Mouse (Mus musculus): ENCODE data around the gene BC004004.
"Not testable (repeated sequence)": the region's sequence is repeated elsewhere in the genome, so short reads cannot be mapped to it uniquely, and the experiment has no call there.

Gene BC004004

DNA sequence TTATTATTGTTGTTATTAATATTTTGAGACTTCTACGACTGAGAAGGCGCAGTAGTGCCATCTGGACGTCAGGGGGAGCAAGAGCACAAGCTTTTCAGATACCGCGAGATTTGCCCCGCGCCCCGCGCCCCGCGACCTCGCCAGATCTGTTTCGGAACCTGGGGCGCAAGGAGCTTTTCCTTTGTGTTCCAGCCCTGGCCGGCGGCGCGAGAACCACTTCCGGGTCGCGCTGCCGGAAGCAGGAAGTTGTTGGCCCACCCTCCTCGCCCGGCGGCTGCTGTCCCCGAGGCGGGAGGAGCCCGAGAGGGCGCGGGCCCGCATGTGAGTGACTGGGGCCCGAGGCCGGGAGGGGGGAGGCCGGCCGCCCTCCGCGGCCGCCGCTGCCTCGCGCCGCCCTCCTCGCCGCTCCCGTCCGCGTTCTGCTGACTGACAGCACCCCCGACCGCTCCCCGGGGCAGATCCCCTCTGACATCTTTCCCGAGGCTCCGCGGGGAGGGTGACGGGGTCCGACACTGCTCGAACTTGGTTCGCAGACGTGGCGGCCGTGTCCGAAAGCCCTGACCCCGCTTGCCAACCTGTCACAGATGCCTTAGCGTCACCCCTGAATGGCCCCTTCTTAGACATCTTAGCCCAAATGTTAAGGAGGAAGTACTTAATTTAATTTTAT, at the start of gene BC004004:
BC004004 (plus strand) TSS at position 107 of the 667 bp plus-strand sequence.
- peak; percentile 92 to 95 for DNase-seq

DNA sequence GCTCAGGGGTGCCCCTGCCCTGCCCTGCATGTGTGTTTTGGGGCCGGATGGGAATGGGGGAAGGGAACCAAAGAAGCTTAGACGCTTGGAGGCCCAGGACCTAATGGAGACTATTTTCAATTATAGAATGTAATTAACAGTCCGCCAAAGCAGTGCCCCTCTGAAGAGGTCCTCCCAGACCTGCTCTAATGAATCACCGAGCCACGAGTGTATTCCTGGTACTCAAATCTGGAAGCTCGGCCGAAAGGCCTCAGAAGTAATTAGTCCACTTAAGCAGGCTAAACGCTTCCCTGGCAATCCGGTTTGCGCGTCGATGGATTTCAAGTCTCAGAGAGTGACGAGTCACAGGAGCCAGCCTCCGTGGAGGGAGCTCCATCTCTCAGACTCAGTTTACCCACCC, 48.0 kb upstream of the BC004004 start:
- no peak for DNase-seq

DNA sequence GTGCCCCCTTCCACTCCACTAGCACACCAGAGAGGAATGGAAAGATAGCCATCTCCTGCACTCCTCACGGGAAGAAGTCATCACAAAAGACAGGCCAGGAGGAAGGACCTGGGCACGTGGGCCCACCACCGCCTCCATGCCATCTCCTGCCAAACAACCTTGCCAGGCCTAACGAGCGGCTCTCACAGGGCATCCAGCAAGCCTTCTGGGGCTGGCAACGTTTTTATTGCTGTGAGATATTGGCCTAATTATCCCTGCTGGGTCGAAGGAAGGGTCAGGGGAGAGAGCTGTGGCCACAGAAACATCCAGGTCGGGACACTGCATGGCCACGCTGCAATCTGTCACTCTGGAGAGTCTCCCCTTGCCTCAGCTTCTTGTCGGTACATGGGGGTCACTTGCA, 37.5 kb upstream of the BC004004 start:
- no peak for DNase-seq

DNA sequence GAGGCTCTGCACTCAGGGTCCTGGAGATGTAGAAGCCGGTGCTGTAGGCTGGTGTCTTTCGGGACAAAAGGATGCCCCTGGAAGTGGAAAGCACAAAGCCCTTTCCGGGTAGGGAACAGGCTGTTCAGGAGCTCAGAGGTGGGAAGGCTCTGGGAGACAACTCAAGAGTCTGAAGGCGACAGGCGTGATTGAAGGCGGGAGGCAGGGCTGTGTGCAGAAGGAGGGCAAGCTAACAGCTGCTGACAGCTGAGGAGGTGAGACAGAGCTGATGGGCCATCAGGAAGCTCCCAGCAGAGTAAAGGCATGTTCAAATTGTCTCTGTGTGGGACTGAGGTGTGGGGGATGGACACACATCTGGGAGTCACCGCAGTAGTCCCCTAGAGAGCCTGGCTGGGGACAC, 32.5 kb upstream of the BC004004 start:
- DNase-seq = no peak

DNA sequence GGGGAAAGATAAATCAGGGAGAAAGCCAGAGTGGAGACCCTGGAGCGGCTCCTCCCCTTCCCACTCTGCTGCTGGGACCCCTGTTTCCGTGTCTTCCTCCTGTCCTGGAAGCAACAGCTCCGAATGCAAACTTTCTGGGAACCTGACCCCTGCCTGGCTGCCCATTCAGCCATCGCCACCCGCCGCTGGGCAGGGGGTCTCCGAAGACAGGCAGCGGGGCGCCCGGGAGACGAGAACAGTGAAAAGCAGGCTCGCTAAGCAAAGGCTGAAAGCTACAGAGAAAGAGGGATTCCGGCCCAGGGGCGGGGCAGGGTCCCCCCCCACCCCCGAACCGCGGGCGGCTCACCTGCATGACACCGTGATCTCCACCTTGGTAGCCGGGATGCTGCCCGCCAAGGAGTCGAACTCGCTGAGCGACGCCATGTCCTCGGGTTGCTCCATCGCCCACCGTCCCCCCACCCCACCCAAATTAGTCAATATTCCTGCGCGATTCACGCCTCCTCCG, 31.3 kb upstream of the BC004004 start:
- no peak for DNase-seq

DNA sequence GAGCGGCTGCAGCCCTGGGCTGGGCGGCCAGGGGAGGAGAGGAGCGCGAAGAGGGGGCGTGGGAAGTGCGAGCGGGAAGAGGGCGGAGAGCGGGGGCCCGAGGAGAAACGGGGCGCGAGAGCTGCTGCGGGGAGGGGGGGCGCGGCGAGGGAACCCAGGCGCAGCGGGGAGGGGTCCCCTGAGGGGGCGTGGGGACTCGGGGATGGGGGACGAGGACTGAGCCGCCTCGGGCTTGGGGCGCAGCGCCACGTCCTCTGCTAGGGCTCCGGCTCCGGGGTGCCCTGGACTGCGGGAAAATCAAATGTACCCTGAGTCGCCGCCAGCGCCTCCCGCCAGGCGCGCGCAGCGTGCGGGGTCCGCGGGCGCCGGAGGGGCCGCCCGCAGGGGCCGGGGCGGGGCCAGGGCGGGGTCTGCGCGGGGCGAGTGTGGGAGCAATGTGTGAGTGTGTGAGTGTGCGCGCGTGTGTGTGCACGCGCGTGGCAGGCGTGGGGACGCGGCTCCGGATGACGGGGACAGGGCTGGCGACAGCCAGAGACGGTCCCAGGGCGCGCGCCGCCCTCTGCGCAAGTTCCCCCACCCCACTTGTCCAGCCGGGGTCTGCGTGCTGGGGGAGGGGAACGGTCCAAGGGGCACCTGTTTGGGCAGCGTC, 30.7 kb upstream of the BC004004 start, which contains the start of gene Cpne5:
Cpne5 (minus strand) TSS at position 396 of the 649 bp plus-strand sequence.
- no peak for DNase-seq

DNA sequence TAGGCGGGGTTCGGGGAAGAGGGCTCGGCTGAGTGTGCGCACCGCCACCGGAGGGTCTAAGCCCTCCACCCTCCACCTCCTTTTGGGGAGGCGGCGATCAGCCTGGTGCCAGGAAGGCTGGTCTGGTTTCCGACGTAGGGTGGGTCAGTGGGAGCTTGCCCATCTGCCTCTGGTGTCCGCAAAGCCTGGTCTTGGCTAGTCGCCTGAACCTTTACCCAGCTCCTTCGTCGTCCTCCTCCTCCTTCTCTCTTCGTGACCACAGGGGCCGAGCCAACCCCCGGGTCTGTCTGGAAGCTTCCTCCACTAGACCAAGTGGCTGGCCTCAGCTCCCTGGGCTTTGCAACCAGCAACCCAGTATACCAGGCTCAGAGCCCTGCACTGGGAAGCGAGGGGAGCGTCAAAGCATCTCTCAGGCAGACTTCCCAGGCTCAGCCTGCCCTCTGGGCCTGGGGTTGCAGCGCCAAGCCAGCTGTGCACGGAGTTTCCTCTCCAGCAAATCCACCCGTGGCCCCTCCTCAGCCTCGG, 30.1 kb upstream of the BC004004 start:
- DNase-seq = no peak

DNA sequence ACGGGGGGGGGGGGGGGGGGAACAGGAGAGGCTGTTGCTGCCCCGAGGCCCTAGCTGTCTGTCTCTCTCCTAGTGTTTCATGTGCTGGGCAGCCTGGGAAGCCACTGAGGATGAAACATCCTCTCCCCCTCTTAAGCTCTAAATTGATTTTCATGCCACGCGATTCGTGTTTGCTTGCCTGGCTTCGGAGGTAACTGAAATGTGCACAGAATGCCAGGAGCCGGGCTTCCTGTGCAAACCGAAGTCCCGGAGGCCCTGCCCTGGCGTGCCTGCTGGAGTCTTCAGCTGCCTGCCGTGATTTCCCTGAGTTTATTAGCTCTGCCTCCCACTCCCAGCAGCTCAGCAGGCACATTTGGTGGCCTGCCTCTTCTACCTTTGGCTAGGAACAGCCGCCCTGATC, 23.7 kb upstream of the BC004004 start:
- no peak for DNase-seq

DNA sequence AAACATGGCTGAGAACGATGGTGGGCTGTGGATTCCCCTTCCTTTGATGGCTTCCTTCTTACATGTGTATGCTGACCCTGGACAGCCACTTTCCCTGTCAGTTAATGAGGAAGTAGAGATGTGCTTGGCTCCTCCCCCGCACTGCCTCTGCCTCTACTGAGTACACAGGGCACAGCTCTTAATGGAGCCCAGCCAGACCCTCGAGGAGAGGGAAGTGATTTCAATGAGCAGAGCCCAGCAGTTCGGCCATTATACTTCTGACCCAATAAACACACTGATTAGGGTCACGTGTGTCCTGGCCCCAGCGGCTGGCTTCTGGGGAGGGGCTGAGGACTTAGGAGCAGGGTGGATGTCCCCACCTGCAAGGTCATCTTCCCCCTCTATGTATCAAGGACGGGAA, 22.9 kb upstream of the BC004004 start:
- DNase-seq = no peak

DNA sequence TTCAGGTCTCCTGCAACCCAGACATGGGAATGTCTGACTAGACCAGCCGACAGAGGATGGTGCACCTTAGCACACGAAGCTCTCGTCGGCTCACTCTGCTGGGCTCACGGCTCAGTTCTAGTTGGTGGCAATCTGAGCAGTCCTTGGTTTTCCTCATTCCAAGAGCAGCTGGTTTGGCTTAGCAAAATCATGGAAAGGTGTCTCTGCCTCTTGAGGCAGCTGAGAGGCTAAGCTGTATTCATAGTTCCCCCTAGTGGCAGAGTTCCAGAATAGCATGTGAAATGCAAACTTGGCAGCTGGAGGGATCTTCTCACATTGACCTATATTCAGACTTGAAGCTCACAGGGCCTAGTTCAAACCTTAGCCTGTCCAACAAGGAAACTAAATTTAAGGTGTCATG, 22.0 kb upstream of the BC004004 start:
- no peak for DNase-seq

DNA sequence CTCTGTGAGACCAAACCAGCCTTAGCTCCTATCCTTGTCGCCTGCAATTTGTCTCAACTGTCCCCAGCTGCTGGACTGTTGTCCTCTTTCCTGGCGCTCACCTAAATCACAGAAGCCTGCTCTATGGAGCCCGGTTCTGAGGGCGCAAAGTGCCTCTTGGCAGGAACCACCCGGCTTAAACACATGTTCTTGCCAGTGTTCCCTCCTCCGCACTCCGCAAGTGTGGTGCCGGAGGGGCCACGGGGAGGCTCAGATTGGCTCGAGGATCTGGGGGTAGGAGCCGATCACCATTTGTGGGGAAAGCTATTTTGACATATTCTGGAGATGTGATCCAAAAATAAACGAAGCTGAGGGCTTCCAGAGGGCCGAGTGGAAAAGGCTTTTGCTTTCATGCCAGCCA, 20.7 kb upstream of the BC004004 start:
- DNase-seq = no peak

DNA sequence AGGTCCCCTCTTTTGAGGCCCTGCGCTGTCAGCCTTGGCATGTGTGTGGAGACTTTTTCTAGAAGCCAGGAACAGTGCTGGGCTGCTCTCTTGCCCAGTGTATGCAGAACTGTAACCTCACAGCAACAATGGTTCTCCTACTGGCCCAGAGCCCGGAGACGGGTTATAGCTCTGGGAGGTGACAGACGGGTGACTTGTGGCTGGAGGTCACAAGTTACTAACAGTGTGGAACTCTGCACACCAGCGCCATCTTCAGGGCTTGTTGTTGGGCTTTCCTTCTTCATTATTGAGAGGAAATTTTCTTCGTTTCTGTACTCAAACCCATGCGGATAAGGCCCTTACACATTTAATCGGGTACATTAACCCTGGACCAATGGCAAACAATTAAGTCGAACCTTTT, 19.1 kb upstream of the BC004004 start:
- no peak for DNase-seq

DNA sequence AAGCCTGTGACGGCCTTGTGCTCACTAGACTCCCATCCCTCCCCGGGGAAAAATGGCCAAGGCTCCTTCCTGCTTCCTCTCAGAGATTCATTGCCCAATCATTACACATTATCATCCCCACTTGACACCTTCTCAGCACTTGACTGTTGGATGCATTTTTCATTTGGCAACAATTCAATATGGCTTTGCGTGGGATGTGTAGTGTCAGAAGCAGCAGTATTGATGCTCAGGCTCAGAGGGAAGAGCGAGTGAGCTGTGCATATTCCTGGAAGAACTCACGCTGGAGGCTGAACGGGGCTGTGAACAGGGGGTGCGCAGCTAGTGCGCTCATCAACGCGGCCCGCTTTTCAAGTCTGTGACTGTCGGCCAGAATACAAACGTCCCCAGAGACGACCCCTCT, 17.6 kb upstream of the BC004004 start:
- not testable (repeated sequence) for DNase-seq

DNA sequence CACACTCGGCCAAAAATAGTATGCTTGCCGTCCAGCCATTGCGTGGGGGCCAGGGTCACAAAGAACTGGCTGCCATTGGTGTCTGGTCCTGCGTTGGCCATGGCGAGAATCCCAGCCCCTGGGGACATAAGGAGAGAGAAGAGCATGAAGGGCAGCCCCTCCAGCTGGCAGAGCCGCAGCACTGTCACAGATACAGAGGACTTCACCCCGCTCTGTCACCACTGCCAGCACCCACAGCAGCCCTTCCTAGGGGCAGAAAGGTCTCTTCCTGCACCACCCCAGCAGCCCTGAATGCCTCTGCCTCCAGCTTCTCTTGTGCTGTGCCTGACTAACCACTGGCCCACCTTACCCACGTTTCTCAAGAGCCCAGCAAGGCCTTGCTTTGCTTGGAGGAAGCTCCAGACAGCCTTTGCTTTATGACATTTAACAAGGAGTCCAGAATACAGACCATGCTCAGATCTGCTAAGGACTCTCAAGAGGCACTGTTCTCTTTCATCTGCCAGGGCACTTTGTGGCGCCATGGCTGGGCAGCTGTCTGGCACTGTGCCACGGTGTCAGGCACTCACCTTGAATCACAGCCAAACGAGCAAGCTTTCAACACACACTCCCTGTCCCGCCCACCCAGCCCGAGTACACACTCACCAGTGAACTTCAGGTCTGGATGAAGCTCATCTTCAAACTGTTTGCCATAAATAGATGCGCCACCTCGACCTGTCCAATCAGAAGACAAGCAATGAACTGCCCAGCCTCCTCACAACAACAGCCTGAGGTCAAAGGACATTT, 16.8 kb upstream of the BC004004 start:
- DNase-seq = no peak

DNA sequence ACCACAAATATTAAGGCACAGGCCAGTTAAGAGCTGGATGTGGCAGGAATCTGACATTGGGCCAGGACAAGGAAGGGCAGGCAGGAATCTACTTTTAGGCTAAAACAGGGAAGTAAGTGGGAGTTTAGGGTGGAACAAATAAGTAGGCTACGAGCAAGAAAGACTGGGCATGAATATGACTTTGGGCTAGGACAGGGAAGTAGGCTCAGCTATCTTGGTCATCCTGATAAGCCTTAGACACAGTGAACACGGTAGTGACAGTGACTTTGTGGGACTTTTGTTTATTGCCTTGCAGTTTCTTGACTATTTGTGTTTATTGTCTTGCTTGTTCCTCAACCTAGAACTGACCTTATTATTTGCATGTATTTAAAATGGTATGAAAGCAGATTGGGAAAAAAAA, 15.4 kb upstream of the BC004004 start:
- DNase-seq = no peak

DNA sequence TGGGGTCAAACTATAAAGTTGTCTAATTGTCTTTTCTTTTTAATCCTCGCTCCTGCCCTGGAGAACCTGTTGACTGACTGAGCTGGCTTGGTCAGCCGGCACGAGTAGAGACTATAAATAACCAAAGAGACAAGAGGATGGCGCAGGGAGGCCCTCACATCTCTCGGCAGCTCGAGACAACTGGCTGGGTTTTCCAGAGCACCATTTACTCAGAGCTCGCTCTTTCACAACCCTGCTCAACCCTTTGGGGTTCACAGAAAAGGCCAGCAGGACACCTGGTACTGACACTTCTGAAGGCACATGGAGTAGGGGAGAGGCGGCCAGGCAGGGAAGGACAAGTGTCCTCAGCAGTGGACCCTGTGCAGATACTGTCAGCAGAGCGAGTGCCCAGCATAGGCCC, 14.9 kb upstream of the BC004004 start:
- no peak for DNase-seq

DNA sequence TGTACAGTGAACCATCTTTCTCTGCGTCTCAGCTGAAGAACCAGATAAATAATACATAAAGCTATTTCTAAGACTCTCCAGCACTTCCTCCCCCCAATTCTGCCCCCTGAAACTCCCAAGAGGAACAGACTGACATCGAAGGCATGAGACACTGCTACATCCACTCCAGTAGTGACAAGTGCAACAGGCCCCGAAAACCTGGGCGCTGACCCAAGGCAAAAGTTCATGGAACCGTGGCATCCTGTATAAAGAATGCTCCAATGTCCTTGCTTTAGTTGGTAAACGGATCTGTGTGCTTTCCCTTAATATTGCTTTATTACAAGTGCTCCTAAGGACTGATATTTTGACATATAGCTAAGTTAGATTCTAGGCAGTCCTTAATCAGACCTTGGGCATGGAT, 13.8 kb upstream of the BC004004 start:
- DNase-seq = not testable (repeated sequence)

DNA sequence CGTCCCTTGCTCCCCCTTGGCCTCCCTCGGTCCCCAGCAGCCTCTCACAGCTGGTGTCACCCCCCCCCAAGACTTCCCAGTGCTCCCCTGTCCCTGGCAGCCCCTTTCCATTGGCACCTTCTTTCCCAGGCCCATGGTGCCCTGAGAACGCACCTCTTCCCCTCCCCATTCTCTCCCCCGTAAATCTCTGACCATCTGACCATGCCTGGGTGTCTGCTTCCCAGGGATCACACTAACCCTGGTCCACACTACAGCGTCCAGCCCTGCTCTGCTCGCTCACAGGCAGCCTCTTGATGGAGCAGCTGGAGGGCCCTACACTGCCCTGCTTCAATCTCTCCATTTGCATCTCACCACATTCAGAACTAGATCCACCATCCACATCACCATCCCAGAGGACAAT, 12.1 kb upstream of the BC004004 start:
- DNase-seq = no peak

DNA sequence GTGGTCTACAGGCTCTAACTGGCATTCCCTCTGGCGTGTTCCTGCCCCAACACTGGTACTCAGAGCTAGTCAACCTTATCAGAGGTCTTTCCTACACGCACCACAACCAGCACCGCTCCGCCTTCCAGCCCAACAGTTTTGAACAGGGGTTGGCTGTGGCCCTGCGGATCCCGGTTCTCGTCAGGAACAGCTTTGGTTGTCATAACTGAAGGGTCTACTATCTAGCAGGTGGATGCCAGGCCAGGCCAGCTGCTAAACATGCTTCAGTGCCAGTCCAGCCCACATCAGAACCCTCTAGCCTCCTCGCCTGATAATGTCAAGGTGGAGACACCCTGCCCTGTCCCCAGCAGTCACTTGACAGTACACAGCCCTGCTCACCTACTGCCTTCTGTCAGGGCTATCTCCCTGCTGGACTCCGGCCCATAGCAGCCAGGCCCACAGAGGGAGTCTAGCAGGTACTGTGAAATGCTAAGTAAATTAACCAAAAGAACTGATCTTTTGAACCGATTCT, 11.5 kb upstream of the BC004004 start:
- DNase-seq = no peak

DNA sequence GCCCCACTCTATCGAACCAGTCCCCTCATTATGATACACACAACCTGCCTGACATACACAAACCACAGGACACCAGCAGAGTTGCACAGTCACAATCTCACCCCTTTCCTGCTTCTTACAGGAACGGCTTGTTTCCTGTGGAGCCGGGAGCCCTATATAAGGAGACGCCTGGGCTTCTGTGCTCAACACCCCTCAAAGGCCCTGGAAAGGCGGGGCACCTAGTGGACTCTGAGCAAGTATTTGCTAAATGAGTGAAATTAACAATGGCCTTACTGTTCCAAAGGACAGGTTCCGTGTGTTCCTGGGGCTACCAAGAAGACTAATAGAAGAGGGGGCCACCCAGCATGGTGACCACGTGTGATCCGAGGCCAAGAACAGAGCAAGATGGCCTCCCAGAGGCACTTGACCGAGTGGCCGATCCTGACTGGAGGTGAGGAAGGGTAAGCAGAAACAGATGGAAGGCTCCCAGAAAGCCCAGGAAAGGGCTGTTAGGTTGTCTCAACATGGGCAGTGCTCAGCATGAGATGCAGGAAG, 10.5 kb upstream of the BC004004 start:
- no peak for DNase-seq

DNA sequence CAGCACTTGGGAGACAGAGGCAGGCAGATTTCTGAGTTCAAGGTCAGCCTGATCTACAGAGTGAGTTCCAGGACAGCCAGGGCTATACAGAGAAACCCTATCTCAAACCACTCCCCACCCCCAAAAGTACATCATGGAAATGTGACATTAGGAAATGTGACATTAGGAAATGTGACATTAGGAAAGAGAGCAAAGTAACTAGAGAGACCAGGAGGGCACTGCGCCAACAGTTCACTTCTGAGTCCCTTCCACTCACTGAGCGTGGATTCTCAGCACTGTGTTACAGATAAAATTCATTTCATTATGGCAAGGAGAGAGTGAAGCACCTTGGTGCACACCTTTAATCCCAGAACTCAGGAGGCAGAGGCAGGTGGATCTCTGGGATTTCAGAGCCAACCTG, 9.7 kb upstream of the BC004004 start:
- no peak for DNase-seq

DNA sequence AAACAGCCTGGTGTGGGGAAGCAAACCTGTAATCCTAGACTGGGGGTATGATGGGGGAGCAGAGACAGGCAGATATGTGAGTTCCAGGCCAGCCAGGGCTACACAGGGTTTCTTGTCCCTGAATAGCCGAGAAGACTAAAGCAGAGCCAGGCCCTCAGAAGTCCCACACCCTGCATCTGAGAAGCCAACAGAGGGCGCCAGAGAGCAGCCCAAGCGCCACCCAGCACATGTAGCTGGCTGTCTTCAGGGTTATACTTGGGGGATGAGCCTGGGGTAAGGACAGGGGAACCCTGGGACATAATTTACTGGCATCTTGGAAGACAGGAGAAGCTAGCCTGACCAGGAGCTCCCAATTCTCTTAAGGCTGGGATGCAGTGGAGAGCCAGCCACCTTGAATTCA, 9.1 kb upstream of the BC004004 start:
- DNase-seq = peak; percentile 76 to 79

DNA sequence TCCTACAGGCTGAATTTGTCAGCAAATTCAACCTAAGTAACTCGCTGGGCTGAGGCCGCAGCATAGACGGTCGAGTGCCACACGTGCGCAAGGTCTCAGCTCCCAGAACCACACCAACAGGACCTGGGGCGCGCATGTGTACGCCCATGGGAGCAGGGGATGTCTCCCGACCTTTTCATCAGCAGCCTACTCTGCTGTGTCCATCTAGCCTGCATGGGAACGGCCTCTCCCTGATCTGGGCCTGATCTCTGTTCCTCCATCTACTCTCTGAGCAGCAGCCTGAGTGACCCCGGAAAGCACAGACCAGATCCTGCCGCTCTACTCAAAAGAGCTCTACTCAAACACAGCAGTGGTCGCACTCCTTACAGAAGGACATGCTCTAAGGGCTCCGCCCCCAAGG, 8.1 kb upstream of the BC004004 start:
- DNase-seq = no peak

All from thymus, postnatal 36 days (tissue).